ENCODE assay signal across 19 mouse cellular contexts in genomic region chr10:66851841-66852240, GRCm38 (mm10).
DNase-seq lines count a peak whose midpoint lies in the region; ATAC-seq lines count a peak whose summit lies in the region.
"Had no signal": no experiment of that assay in that cellular context is flagged by ENCODE, and none has a peak within 500 bp of the region (broad histone marks: within the 10 kb centered on the region; RNA-seq: fewer than 3 reads in every experiment).

No protein-coding gene starts in this region.

- H3K27ac ChIP-seq in hindbrain, embryonic 15.5 days (replicated peaks) = no peak overlapping the region
- H3K27ac ChIP-seq in hindbrain, embryonic 16.5 days (ENCODE audit: low read depth, low read length) = no peak overlapping the region
- H3K27ac ChIP-seq: embryonic facial prominence, embryonic 13.5 days; forebrain, embryonic 12.5 days; hindbrain, embryonic 10.5 days; hindbrain, embryonic 14.5 days had no signal

- no peak overlapping the region for H3K9ac ChIP-seq in hindbrain, embryonic 15.5 days
- H3K9ac ChIP-seq in hindbrain, embryonic 16.5 days (ENCODE audit: low read depth, low read length) = no peak overlapping the region
- H3K9ac ChIP-seq: embryonic facial prominence, embryonic 13.5 days; forebrain, embryonic 12.5 days; heart, embryonic 12.5 days; hindbrain, embryonic 14.5 days had no signal

- no peaks in the 10 kb centered on the region for H3K27me3 ChIP-seq in hindbrain, embryonic 15.5 days
- no peaks in the 10 kb centered on the region for H3K27me3 ChIP-seq in hindbrain, embryonic 16.5 days (replicated peaks; ENCODE audit: control insufficient read depth, insufficient read depth, low read length)
- H3K27me3 ChIP-seq: embryonic facial prominence, embryonic 13.5 days; forebrain, embryonic 12.5 days; heart, embryonic 12.5 days had no signal

- H3K36me3 ChIP-seq in hindbrain, embryonic 15.5 days = no peaks in the 10 kb centered on the region
- no peaks in the 10 kb centered on the region for H3K36me3 ChIP-seq in hindbrain, embryonic 16.5 days (ENCODE audit: control insufficient read depth, insufficient read depth, low read length)
- H3K36me3 ChIP-seq: embryonic facial prominence, embryonic 13.5 days; forebrain, embryonic 12.5 days; heart, embryonic 12.5 days; hindbrain, embryonic 10.5 days had no signal

- H3K4me1 ChIP-seq in hindbrain, embryonic 15.5 days (replicated peaks) = no peaks in the 10 kb centered on the region
- H3K4me1 ChIP-seq in hindbrain, embryonic 16.5 days (ENCODE audit: control insufficient read depth, insufficient read depth, low read depth, low read length) = peaks cover 2% of the 10 kb centered on the region
- H3K4me1 ChIP-seq: forebrain, embryonic 12.5 days; heart, embryonic 12.5 days had no signal

- 77% methylated on average over 5 of the region's 5 CpGs for WGBS in hindbrain, embryonic 15.5 days
- WGBS in hindbrain, embryonic 16.5 days = 86% methylated on average over 5 of the region's 5 CpGs

- H3K4me2 ChIP-seq in hindbrain, embryonic 15.5 days = no peak overlapping the region
- H3K4me2 ChIP-seq in hindbrain, embryonic 16.5 days (ENCODE audit: low read length) = no peak overlapping the region
- H3K4me2 ChIP-seq: embryonic facial prominence, embryonic 13.5 days; forebrain, embryonic 12.5 days; heart, embryonic 12.5 days; hindbrain, embryonic 14.5 days had no signal

- no peak overlapping the region for H3K4me3 ChIP-seq in hindbrain, embryonic 15.5 days
- H3K4me3 ChIP-seq in hindbrain, embryonic 16.5 days (ENCODE audit: low read length) = no peak overlapping the region
- H3K4me3 ChIP-seq: embryonic facial prominence, embryonic 13.5 days; forebrain, embryonic 12.5 days; heart, embryonic 12.5 days; hindbrain, embryonic 10.5 days had no signal

- peak; percentile 27; the same call in 1 of the 2 replicates for ATAC-seq in hindbrain, embryonic 15.5 days (ENCODE audit: low FRiP score, low read depth)
- ATAC-seq in hindbrain, embryonic 16.5 days = no peak
- peak; percentile 36; the same call in 1 of the 2 replicates for ATAC-seq in megakaryocyte, adult 5-6 weeks (ENCODE audit: poor library complexity, severe bottlenecking)
- ATAC-seq: forebrain, embryonic 16.5 days had no signal

- DNase-seq in A20 (ENCODE audit: low read depth, low spot score) (peak; percentile 49), adipocyte (ENCODE audit: low spot score) (no peak)
- no peak for DNase-seq in cerebellum, adult 8-10 months
- no peak for DNase-seq in layer of hippocampus, postnatal 25 days (ENCODE audit: extremely low spot score in 1 of 2, low spot score in 1 of 2)
- DNase-seq: adrenal gland, adult 8-10 months; adrenal gland, postnatal 36 days; cerebellum, adult 11-12 months; cerebellum, adult 9-11 months; cerebellum, postnatal 36 days; gastrocnemius, postnatal 10 days had no signal

- no peaks in the 10 kb centered on the region for H3K9me3 ChIP-seq in hindbrain, embryonic 15.5 days
- H3K9me3 ChIP-seq in hindbrain, embryonic 16.5 days (ENCODE audit: control insufficient read depth, low read length) = no peaks in the 10 kb centered on the region
- H3K9me3 ChIP-seq: embryonic facial prominence, embryonic 13.5 days; forebrain, embryonic 12.5 days had no signal
